Mouse (Mus musculus) midbrain, embryonic 16.5 days (tissue): ENCODE measurements at regions not wholly inside any gene's neighbourhood (a gene's known extent, or its start where the extent isn't known, plus 50 kb on each side); places are given as distances from the start of the nearest gene placed in this dataset.

Source experiments
- ATAC-seq: fragments of 200-750 bp; cut with Nextera tagmentation; 2 replicates; pipeline ENCODE4 v1.8.0; 2017; ENCODE audit warnings: moderate TSS enrichment
- H3K27ac ChIP-seq: fragments of 300-500 bp; sonication (generic); 2 replicates; pipeline ENCODE4 v1.5.1; 2014; ENCODE audit warnings: mild to moderate bottlenecking, low read length, mixed read lengths
- H3K27me3 ChIP-seq: fragments of 300-500 bp; sonication (generic); 2 replicates; pipeline ENCODE4 v1.6.1; 2014; ENCODE audit warnings: low read depth, low read length, mixed read lengths; ENCODE audit not compliant: control insufficient read depth, insufficient read depth
- H3K36me3 ChIP-seq: fragments of 300-500 bp; sonication (generic); 2 replicates; pipeline ENCODE4 v1.6.1; 2014; ENCODE audit warnings: mild to moderate bottlenecking, low read length, moderate library complexity, mixed read lengths; ENCODE audit not compliant: control insufficient read depth, insufficient read depth
- H3K4me1 ChIP-seq: fragments of 300-500 bp; sonication (generic); 2 replicates; pipeline ENCODE4 v1.6.1; 2014; ENCODE audit warnings: mild to moderate bottlenecking, low read length, mixed read lengths; ENCODE audit not compliant: control insufficient read depth, insufficient read depth
- H3K4me2 ChIP-seq: fragments of 300-500 bp; sonication (generic); 2 replicates; pipeline ENCODE4 v1.6.1; 2014; ENCODE audit warnings: mild to moderate bottlenecking, low read length, mixed read lengths
- H3K4me3 ChIP-seq: fragments of 300-500 bp; sonication (generic); 2 replicates; pipeline ENCODE4 v1.5.1; 2014; ENCODE audit warnings: low read depth, mild to moderate bottlenecking, low read length, moderate library complexity, mixed read lengths
- H3K9ac ChIP-seq: fragments of 300-500 bp; sonication (generic); 2 replicates; pipeline ENCODE4 v1.6.1; 2014; ENCODE audit warnings: low read depth, low read length, mixed read lengths
- H3K9me3 ChIP-seq: fragments of 300-500 bp; sonication (generic); replicated peaks from 2 replicates; pipeline ENCODE4 v1.6.1; 2014; ENCODE audit warnings: mild to moderate bottlenecking, low read length, mixed read lengths; ENCODE audit not compliant: control insufficient read depth, poor library complexity, severe bottlenecking
- WGBS: fragments of 180-500 bp; shearing (Covaris S2); extraction: QIAGEN DNeasy Blood & Tissue Kit; methylation state at CpG from one replicate; pipeline ENCODE4 v1.1.7; 2014; 5-methylcytosine and 5-hydroxymethylcytosine counted together

DNA sequence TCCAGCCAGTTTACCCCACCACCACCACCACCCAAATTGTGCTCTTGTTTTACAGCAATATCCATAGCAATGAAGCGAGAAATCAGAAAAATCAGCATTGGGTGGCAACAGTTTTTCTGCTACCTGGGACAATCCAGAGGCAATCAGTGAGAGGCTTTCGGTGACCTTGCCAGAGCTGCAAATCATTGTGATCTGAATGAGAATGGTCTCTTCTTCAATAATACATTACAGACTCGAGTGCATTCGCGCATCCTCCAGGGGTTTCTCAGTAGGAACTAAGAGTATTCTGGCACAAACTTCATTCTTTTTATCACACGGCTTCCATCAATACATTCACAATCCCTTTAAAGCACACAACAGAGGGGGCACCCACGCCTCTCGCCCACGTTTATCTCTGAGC is 91.2 kb downstream of the Srek1 start:
- Histone ChIP-seq H3K27ac (no peak overlapping the region; the same call in 1 of the 2 replicates), H3K27me3 (no peaks in the 10 kb centered on the region)
- WGBS: 49% methylated on average over 9 of the region's 9 CpGs

DNA sequence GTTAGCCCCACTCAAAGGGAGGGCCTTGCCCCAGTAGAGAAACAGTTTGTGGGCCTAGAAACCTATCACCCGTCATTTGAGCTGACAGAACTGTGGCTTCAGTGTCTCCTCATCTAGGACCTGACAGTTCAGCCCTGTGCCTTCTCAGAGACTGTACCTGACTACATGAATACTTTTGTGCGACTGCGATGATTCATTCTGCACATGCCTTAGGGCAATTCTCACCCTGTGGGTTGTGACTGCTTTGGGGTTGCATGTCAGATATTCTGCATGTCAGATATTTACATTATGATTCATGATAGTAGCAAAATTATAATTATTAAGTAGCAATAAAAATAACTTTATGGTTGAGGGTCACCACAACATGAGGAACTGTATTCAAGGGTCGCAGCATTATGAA is 93.7 kb downstream of the Srek1 start:
- Histone ChIP-seq H3K4me1 (peaks cover 8% of the 10 kb centered on the region; the same call in 1 of the 2 replicates), H3K27me3 (no peaks in the 10 kb centered on the region), H3K4me2 (no peak overlapping the region), H3K36me3 (no peaks in the 10 kb centered on the region), H3K9ac (no peak overlapping the region), H3K4me3 (no peak overlapping the region), H3K27ac (no peak overlapping the region), H3K9me3 (no peaks in the 10 kb centered on the region)
- ATAC-seq: no peak
- 93% methylated on average over 4 of the region's 4 CpGs for WGBS

More for the DNA sequence above, 91.2 kb downstream of the Srek1 start:
- Histone ChIP-seq H3K4me1 (no peaks in the 10 kb centered on the region), H3K4me3 (no peak overlapping the region), H3K4me2 (no peak overlapping the region), H3K9me3 (no peaks in the 10 kb centered on the region), H3K9ac (no peak overlapping the region), H3K36me3 (no peaks in the 10 kb centered on the region)
- 0 out of 2 replicates have a peak, but pooled peaks have one; percentile 56 for ATAC-seq

DNA sequence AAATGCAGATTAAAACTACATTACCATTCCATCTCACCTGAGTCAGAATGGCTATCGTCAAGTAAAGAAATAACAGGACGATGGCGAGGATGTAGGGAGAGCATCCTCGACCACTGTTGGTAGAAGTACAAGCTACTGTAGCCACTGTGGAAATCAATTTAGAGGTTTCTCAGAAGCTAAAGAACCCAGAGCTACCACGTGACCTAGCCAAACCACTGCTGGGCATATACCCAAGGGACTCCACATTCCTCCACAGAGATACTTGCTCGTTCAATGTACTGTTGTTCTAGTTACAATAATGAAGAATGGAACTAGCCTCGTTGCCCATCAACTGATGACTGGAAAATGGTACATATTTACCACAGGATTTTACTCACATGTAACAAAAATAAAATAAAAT is 94.4 kb downstream of the Srek1 start:
- no peak for ATAC-seq
- no peaks in the 10 kb centered on the region for H3K9me3 ChIP-seq
- no peaks in the 10 kb centered on the region for H3K27me3 ChIP-seq
- H3K4me1 ChIP-seq: peaks cover 8% of the 10 kb centered on the region; the same call in 1 of the 2 replicates
- no peaks in the 10 kb centered on the region for H3K36me3 ChIP-seq
- 91% methylated on average over 7 of the region's 7 CpGs for WGBS
- H3K4me3 ChIP-seq: no peak overlapping the region
- H3K9ac ChIP-seq: no peak overlapping the region
- H3K27ac ChIP-seq: no peak overlapping the region
- H3K4me2 ChIP-seq: no peak overlapping the region

DNA sequence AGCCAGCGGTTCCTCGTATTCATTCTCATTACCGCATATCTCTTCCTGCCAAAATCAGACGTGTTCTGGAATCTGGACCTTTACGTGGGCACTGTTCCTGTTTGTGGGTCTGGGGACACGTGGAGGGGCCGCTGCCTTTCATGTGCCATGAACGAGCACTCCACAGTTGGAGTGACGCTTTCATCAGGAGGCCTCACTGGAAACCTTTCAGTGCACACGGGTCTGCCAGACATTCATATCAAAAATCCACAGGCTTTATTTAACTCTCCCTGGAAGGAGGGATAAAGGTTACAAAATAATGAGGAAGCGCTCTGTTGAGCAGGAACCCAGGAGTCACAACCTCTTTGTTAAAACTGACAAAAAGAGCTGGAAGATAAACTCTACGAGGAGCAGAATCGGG is 97.6 kb downstream of the Srek1 start:
- no peaks in the 10 kb centered on the region for H3K27me3 ChIP-seq
- H3K4me1 ChIP-seq: peaks cover 8% of the 10 kb centered on the region; the same call in 1 of the 2 replicates
- peak; percentile 73 for ATAC-seq
- 34% methylated on average over 13 of the region's 13 CpGs for WGBS
- H3K4me3 ChIP-seq: no peak overlapping the region
- H3K9ac ChIP-seq: no peak overlapping the region
- H3K4me2 ChIP-seq: no peak overlapping the region
- no peaks in the 10 kb centered on the region for H3K9me3 ChIP-seq
- H3K27ac ChIP-seq: peak overlapping the region; percentile 66
- H3K36me3 ChIP-seq: no peaks in the 10 kb centered on the region

DNA sequence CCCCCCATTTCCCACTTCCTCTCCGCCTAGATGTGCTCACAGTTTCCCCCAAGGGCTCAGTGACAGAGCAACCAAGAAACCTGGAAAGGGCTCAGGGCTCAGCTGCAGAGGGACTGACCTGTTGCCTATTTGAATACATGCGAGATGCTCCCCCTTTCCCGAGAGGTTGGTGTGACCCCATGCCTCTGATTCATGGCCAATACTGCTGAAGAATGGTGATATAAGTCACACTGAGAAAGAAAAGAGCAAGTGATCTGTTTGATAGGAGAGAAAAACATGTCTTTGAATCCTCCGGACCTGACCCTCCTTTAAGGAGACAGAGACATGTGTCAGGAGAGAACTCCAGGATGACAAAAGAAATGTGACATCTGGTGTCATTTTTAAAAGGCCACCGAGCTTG is 98.2 kb downstream of the Srek1 start:
- H3K9ac ChIP-seq: no peak overlapping the region
- 71% methylated on average over 5 of the region's 5 CpGs for WGBS

DNA sequence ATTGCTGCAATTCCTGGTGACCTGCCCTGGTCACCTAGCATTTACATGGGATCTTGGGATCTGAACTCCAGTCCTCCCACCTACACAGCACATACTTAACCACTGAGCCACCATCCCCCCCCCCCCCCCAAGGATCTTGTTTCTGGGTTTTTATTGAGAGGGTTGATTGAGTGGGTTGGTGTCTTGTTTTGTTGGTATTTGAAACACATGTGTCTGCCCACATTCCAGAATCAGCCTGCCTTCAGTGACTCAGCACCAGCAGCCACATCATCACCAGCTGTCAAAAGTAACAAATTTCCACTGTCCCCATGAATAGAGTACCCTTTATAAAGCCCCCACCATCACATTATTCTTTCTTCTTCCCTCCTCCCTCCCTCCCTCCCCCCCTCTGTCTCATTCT is 103.8 kb downstream of the Srek1 start:
- H3K36me3 ChIP-seq: no peaks in the 10 kb centered on the region
- ATAC-seq: no peak
- no peaks in the 10 kb centered on the region for H3K9me3 ChIP-seq
- H3K9ac ChIP-seq: no peak overlapping the region
- H3K27me3 ChIP-seq: no peaks in the 10 kb centered on the region
- H3K27ac ChIP-seq: no peak overlapping the region
- H3K4me2 ChIP-seq: no peak overlapping the region
- H3K4me1 ChIP-seq: no peaks in the 10 kb centered on the region
- no peak overlapping the region for H3K4me3 ChIP-seq

More for the DNA sequence above, 98.2 kb downstream of the Srek1 start:
- Histone ChIP-seq H3K4me1 (peaks cover 8% of the 10 kb centered on the region; the same call in 1 of the 2 replicates), H3K4me2 (no peak overlapping the region), H3K27me3 (no peaks in the 10 kb centered on the region), H3K36me3 (no peaks in the 10 kb centered on the region), H3K4me3 (no peak overlapping the region), H3K27ac (peak overlapping the region; percentile 45), H3K9me3 (no peaks in the 10 kb centered on the region)
- no peak for ATAC-seq

DNA sequence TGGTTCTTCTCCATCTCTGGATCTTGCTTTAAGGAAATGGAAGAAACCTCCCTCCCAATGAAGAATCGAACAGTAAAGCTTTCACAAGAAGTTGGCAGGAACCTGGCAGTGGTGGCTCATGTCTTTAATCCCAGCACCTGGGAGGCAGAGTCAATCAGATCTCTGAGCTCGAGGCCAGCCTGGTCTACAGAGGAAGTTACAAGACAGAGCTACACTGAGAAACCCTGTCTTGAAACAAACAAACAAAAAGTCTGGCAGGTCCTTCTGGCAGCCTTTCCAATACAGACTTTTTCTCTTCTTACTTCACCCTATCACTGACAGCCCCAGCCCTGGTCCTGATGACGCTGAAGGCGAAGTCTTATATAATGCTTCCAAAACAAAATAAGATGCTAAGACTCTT is 104.6 kb downstream of the Srek1 start:
- ATAC-seq: no peak
- Histone ChIP-seq H3K9me3 (no peaks in the 10 kb centered on the region), H3K36me3 (no peaks in the 10 kb centered on the region), H3K4me2 (no peak overlapping the region), H3K27me3 (no peaks in the 10 kb centered on the region), H3K9ac (no peak overlapping the region), H3K4me1 (no peaks in the 10 kb centered on the region), H3K27ac (no peak overlapping the region), H3K4me3 (no peak overlapping the region)
- WGBS: 94% methylated on average over 4 of the region's 4 CpGs

DNA sequence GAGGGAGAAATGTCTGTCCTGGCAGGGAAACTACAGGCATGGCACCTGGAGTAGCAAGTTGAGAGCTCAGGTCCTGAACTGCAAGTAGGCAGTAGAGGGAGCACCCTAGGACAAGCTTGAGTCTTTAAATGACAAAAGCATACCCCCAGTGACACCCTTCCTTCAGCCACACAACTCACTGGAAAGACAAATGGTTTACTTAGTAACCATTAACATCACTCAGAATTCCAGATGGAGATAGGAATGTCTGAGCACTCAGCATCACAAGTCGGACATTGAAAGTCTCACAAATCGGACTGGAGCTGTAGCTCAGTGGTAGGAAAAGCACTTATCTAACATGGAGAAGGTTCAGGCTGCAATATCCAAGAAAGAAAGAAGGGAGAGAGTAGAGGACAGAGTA is 106.7 kb downstream of the Srek1 start:
- no peak overlapping the region for H3K9ac ChIP-seq
- H3K4me3 ChIP-seq: no peak overlapping the region
- WGBS: 83% methylated on average over 2 of the region's 2 CpGs
- H3K4me1 ChIP-seq: no peaks in the 10 kb centered on the region
- no peak overlapping the region for H3K4me2 ChIP-seq
- H3K36me3 ChIP-seq: no peaks in the 10 kb centered on the region
- no peaks in the 10 kb centered on the region for H3K9me3 ChIP-seq
- ATAC-seq: no peak
- H3K27ac ChIP-seq: no peak overlapping the region
- no peaks in the 10 kb centered on the region for H3K27me3 ChIP-seq

DNA sequence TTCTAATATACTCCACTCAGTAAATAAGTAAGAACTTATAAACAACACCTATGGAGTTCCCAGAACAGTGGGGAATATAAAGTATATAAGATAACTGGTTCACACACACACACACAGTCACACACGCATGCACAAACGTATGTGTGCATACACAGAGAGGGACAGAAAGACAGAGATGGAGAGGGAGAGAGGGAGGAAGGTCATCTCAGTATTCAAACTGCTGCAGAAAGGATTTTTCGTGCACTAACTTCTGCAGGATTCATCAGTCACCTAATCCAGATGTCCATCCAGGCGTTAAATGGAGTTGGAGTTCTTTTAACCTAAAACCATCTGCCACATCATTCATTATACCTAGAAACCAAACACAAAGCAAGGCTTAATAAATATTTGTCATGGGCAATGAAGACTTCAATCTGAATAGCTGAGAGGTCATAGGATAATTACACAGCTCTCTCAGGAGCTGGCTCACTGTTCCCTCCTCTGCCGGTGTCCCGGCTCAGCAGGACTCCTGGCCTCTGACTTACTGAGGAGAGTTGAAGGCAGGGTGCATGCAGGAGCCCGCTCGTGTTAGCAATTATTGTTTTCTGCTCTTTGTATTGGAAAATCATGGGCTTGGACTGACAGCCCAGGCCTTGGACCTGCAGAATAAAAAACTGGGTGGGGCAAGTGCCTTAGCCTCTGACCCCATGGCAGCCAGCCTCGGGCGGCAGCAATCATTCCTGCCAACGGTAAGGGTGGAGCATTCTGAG is 114.0 kb downstream of the Srek1 start:
- H3K4me1 ChIP-seq: peaks cover 4% of the 10 kb centered on the region; the same call in 1 of the 2 replicates
- ATAC-seq: no peak
- H3K36me3 ChIP-seq: no peaks in the 10 kb centered on the region
- whole genome bisulfite sequencing: 18% methylated on average over 11 of the region's 11 CpGs
- no peak overlapping the region for H3K9ac ChIP-seq
- no peak overlapping the region for H3K27ac ChIP-seq
- no peaks in the 10 kb centered on the region for H3K9me3 ChIP-seq
- H3K4me3 ChIP-seq: no peak overlapping the region
- H3K27me3 ChIP-seq: no peaks in the 10 kb centered on the region
- H3K4me2 ChIP-seq: no peak overlapping the region
